Mouse (Mus musculus) kidney, postnatal 10 days (tissue): ENCODE measurements around the gene Tlr5.

Source experiments
- DNase-seq: peaks from one replicate; pipeline ENCODE4 v3.0.0; 2021; ENCODE audit warnings: mixed read lengths

Tlr5 gene

GRCm38 (mm10) chr1:182954287-182955046 is at the start of gene Tlr5:
Gene Tlr5 (plus strand): TSS chr1:182954788.
- DNase-seq = peak; percentile 78

- no peak for DNase-seq
These were observed 48.9 kb upstream of the Tlr5 start for GRCm38 (mm10) chr1:182905669-182906068.

- peak; percentile 96 for DNase-seq
These were observed 46.2 kb upstream of the Tlr5 start for GRCm38 (mm10) chr1:182908050-182909036.

GRCm38 (mm10) chr1:182909066-182909465 is 45.5 kb upstream of the Tlr5 start:
- no peak for DNase-seq

- DNase-seq = no peak
These were observed 45.0 kb upstream of the Tlr5 start for GRCm38 (mm10) chr1:182909596-182909995.

GRCm38 (mm10) chr1:182912591-182912990 is 42.0 kb upstream of the Tlr5 start:
- DNase-seq = no peak

GRCm38 (mm10) chr1:182914121-182914908 is 40.3 kb upstream of the Tlr5 start:
- DNase-seq = no peak

- DNase-seq = no peak
These were observed 38.4 kb upstream of the Tlr5 start for GRCm38 (mm10) chr1:182916166-182916565.

GRCm38 (mm10) chr1:182918718-182919346 is 35.8 kb upstream of the Tlr5 start:
- no peak for DNase-seq

GRCm38 (mm10) chr1:182922824-182923223 is 31.8 kb upstream of the Tlr5 start:
- no peak for DNase-seq

GRCm38 (mm10) chr1:182926465-182926864 is 28.1 kb upstream of the Tlr5 start:
- DNase-seq = no peak

- DNase-seq = no peak
These were observed 26.4 kb upstream of the Tlr5 start for GRCm38 (mm10) chr1:182927878-182928851.

- no peak for DNase-seq
These were observed 19.1 kb upstream of the Tlr5 start for GRCm38 (mm10) chr1:182935469-182935868.

GRCm38 (mm10) chr1:182937486-182938120 is 17.0 kb upstream of the Tlr5 start:
- DNase-seq = no peak

GRCm38 (mm10) chr1:182941921-182942320 is 12.7 kb upstream of the Tlr5 start:
- DNase-seq = no peak

- DNase-seq = no peak
These were observed 10.7 kb upstream of the Tlr5 start for GRCm38 (mm10) chr1:182943911-182944310.

- no peak for DNase-seq
These were observed 9.9 kb upstream of the Tlr5 start for GRCm38 (mm10) chr1:182944638-182945037.

GRCm38 (mm10) chr1:182945561-182945960 is 9.0 kb upstream of the Tlr5 start:
- DNase-seq = no peak

- DNase-seq = no peak
These were observed 3.3 kb upstream of the Tlr5 start for GRCm38 (mm10) chr1:182951298-182951697.

- DNase-seq = no peak
These were observed 1.4 kb upstream of the Tlr5 start for GRCm38 (mm10) chr1:182953165-182953564.

- DNase-seq = peak; percentile 22
These were observed 921 bp upstream of the Tlr5 start for GRCm38 (mm10) chr1:182953667-182954066.
